Mouse (Mus musculus) midbrain, embryonic 16.5 days (tissue): ENCODE data around the gene BC030867. TPM values are rescaled to one million over a fixed set of nuclear protein-coding genes. Genes with fewer than 3 reads are reported as not detected.

Experiments
- ATAC-seq: fragments of 200-750 bp; cut with Nextera tagmentation; 2 replicates; pipeline ENCODE4 v1.8.0; 2017; ENCODE audit warnings: moderate TSS enrichment
- H3K27ac ChIP-seq: fragments of 300-500 bp; sonication (generic); 2 replicates; pipeline ENCODE4 v1.5.1; 2014; ENCODE audit warnings: mild to moderate bottlenecking, low read length, mixed read lengths
- H3K27me3 ChIP-seq: fragments of 300-500 bp; sonication (generic); 2 replicates; pipeline ENCODE4 v1.6.1; 2014; ENCODE audit warnings: low read depth, low read length, mixed read lengths; ENCODE audit not compliant: control insufficient read depth, insufficient read depth
- H3K36me3 ChIP-seq: fragments of 300-500 bp; sonication (generic); 2 replicates; pipeline ENCODE4 v1.6.1; 2014; ENCODE audit warnings: mild to moderate bottlenecking, low read length, moderate library complexity, mixed read lengths; ENCODE audit not compliant: control insufficient read depth, insufficient read depth
- H3K4me1 ChIP-seq: fragments of 300-500 bp; sonication (generic); 2 replicates; pipeline ENCODE4 v1.6.1; 2014; ENCODE audit warnings: mild to moderate bottlenecking, low read length, mixed read lengths; ENCODE audit not compliant: control insufficient read depth, insufficient read depth
- H3K4me2 ChIP-seq: fragments of 300-500 bp; sonication (generic); 2 replicates; pipeline ENCODE4 v1.6.1; 2014; ENCODE audit warnings: mild to moderate bottlenecking, low read length, mixed read lengths
- H3K4me3 ChIP-seq: fragments of 300-500 bp; sonication (generic); 2 replicates; pipeline ENCODE4 v1.5.1; 2014; ENCODE audit warnings: low read depth, mild to moderate bottlenecking, low read length, moderate library complexity, mixed read lengths
- H3K9ac ChIP-seq: fragments of 300-500 bp; sonication (generic); 2 replicates; pipeline ENCODE4 v1.6.1; 2014; ENCODE audit warnings: low read depth, low read length, mixed read lengths
- H3K9me3 ChIP-seq: fragments of 300-500 bp; sonication (generic); replicated peaks from 2 replicates; pipeline ENCODE4 v1.6.1; 2014; ENCODE audit warnings: mild to moderate bottlenecking, low read length, mixed read lengths; ENCODE audit not compliant: control insufficient read depth, poor library complexity, severe bottlenecking
- WGBS: fragments of 180-500 bp; shearing (Covaris S2); extraction: QIAGEN DNeasy Blood & Tissue Kit; methylation state at CpG from one replicate; pipeline ENCODE4 v1.1.7; 2014; 5-methylcytosine and 5-hydroxymethylcytosine counted together
- polyA plus RNA-seq: library from polyadenylated mRNA; unstranded; fragments of >200 nt; fragmentation: Nextera tagmentation; extraction: Ambion mirVana; gene quantifications from 2 replicates; pipeline ENCODE4 v1.2.1, GENCODE M21; 2015

The BC030867 gene
- polyA plus RNA-seq, 1 experiment from 2014 or later: 1.6 TPM

DNA sequence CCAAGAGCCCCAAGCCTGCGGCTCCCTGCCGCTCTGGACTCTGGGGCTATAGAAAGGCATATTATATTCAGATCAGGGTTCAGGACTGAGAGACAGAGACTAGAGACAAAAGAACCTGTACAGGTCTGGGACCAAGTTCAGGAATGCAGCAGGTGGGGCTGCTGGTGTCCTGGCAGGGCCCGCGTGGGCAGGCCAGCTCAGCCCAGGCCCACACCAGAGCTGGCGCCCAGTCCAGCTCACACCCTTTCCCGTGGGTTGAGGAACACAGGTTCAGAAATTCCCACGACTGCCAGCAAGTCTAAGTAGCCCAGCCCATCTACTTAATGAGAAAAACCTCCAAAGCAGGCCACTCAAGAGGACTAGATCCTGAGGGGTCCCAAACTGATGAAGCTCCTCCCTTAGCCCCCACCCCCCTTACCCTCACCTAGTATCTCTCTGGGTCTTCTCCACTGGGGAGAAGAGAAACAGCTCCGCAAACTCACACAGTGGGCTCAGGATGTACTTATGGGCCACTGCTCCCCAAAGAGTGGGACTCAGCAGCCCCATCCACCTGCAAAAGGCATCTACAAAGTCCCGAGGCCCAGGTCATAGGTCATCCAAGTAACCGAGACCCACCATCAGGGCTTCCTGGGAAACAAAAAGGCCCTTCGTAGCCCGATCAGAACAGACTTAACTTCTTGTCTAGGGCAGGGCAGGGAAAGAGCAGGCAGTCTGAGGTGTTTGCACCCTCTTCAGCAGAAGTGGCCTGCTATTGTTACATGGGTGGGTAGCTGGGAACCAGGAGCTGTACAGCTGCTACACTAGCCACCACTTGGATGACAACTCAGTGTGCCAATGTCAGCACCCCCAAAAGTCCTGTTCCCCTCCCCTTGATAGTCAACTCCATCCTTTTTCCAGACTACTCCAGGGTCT, 22.4 kb upstream of the BC030867 start:
- Histone ChIP-seq H3K27me3 (no peaks in the 10 kb centered on the region), H3K9ac (peak overlapping the region; percentile 36), H3K4me2 (peak overlapping the region; percentile 25; the same call in 1 of the 2 replicates), H3K4me3 (no peak overlapping the region), H3K9me3 (no peaks in the 10 kb centered on the region), H3K36me3 (peaks cover 6% of the 10 kb centered on the region; the same call in 1 of the 2 replicates), H3K4me1 (peaks cover 46% of the 10 kb centered on the region), H3K27ac (no peak overlapping the region)
- ATAC-seq: no peak
- 54% methylated on average over 12 of the region's 12 CpGs for WGBS

DNA sequence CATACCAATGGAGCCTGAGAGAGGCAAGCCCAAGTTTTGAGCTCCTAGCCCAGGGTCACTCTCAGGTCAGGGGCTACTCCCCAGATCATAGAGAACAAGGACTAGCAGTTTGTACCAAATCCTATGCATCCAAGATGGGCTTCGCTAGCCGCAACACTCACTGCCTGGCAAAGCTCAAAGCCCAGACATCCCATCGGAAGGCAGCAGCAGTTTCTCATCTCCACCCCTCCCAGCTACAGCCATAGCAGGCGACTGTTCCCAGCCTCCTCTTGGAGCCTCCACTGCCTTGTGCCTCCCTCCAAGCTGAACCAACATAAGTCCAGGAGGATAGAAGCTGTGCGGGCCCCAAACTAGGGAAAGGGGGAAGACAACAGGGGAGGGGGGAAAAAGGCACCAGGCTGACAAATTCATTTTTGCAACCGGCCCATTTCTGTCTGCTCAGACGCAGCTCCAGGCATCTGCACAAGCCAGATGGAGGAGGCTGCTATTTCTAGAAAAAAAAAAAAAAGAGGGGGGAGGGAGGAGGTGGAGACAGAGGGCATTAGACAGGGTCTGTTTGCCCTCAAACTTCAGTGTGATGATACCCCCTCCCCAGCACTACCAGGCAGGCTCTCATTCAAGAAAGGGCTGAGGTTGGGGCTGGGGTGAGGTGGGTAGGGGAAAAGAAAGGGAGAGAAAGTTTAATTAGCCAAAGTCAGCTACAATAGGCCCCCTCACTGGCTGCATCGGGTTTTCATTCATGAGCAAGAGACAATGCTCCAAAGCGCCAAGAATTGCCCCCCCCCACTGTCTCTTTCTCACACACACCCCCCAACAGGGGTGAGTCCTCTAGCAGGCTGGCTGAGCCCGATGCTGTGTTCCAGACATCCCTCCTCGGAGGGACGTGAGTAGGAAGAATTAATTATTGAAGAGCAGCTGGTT, 21.2 kb upstream of the BC030867 start:
- WGBS: 5% methylated on average over 12 of the region's 12 CpGs

DNA sequence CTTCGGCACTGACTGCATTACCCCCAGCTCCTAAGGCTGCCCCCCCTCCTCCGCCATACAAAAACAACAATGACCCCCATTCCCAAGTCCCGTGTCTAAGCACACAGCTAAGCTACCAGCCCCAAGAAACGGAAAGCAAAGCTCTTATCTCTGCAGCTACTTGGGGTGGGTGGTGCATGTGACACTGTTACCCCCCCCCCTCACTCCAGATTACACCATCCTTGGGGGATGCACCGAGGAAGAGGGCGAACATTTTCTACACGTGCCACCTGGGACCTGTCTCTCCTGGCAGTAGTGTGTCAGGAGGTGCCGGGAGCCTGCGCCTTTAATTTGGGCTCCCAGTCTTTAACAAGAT, 20.5 kb upstream of the BC030867 start:
- Histone ChIP-seq H3K9ac (peak overlapping the region; percentile 92), H3K27ac (peak overlapping the region; percentile 50), H3K4me2 (peak overlapping the region; percentile 61), H3K27me3 (no peaks in the 10 kb centered on the region), H3K4me3 (peak overlapping the region; percentile 87), H3K9me3 (no peaks in the 10 kb centered on the region), H3K4me1 (peaks cover 45% of the 10 kb centered on the region), H3K36me3 (peaks cover 2% of the 10 kb centered on the region; the same call in 1 of the 2 replicates)
- no peak for ATAC-seq
- 4% methylated on average over 9 of the region's 9 CpGs for WGBS

More for the DNA sequence above, 21.2 kb upstream of the BC030867 start:
- peaks cover 2% of the 10 kb centered on the region; the same call in 1 of the 2 replicates for H3K36me3 ChIP-seq
- peak overlapping the region; percentile 61 for H3K4me2 ChIP-seq
- H3K9me3 ChIP-seq: no peaks in the 10 kb centered on the region
- peak overlapping the region; percentile 87 for H3K4me3 ChIP-seq
- peak overlapping the region; percentile 50 for H3K27ac ChIP-seq
- H3K9ac ChIP-seq: peak overlapping the region; percentile 92
- H3K27me3 ChIP-seq: no peaks in the 10 kb centered on the region
- peaks cover 46% of the 10 kb centered on the region for H3K4me1 ChIP-seq
- 0 out of 2 replicates have a peak, but pooled peaks have one; percentile 10 for ATAC-seq

DNA sequence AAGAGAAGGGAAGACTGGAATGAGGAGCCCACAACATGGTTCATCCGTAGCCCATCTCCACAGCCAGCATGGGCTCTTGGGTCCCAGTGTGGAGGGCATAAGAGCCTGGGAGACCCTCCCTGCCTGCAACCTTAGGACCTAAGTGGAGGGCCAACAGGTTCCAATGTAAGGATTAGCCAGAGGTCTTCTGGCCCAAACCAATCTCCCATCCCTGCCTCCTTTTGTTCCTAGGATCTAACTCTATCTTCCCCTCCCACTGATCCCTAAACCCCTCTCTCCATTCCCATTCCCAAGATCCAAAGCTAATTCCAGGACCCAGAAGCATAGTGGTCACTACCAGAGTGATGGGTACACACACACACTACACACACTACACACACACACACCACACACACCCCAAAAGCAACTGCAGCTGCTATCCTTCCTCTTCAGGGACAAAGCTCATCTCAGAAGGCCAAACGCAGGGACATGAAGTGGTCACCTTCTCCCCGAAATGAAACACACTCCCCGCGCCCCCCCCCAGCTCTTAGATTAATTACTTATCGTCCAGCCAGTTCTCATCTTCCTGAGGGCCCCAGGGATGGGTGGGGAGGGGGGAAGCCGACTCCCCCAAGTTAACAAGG, 19.9 kb upstream of the BC030867 start:
- Histone ChIP-seq H3K4me1 (peaks cover 43% of the 10 kb centered on the region), H3K27me3 (no peaks in the 10 kb centered on the region), H3K9me3 (no peaks in the 10 kb centered on the region), H3K27ac (peak overlapping the region; percentile 94; the same call in 1 of the 2 replicates), H3K36me3 (peaks cover 2% of the 10 kb centered on the region; the same call in 1 of the 2 replicates), H3K4me3 (peak overlapping the region; percentile 87), H3K4me2 (peak overlapping the region; percentile 61), H3K9ac (peak overlapping the region; percentile 92)
- no peak for ATAC-seq
- WGBS: 13% methylated on average over 7 of the region's 7 CpGs

DNA sequence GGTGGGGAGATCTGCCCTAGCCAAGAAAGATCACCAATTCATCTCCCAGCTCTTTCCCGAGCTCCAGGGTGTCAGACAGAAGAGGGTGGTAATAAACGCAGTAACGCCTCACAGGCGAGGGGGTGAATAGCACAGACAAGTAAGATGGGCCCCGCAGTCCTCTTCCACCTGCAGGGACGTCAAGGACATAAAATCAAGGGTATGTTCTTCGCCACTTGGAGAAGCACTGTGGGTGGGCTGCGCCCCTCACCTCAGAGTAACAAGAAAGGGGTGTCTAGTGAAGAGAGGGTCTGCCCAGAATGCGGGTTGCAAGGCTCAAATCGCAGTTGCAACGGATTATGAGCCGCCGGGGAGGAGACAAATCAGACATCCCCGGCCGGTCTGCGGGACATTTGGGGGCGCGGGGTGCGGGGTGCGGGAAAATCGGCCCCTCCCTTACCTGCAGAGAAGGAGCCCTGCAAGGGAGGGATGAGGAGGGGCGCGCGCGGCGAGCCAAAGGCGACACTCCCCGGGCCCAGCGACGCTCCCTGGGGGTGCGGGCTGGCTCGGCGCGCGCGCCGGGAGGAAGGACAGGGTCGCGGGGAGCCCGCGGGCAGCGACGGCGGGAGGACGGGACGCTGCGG, 19.2 kb upstream of the BC030867 start:
- H3K4me3 ChIP-seq: peak overlapping the region; percentile 87
- H3K9me3 ChIP-seq: no peaks in the 10 kb centered on the region
- H3K27ac ChIP-seq: peak overlapping the region; percentile 94
- peaks cover 2% of the 10 kb centered on the region; the same call in 1 of the 2 replicates for H3K36me3 ChIP-seq
- H3K4me1 ChIP-seq: peaks cover 43% of the 10 kb centered on the region
- 0% methylated on average over 33 of the region's 47 CpGs for WGBS
- H3K9ac ChIP-seq: peak overlapping the region; percentile 92
- no peaks in the 10 kb centered on the region for H3K27me3 ChIP-seq
- peak; percentile 25; the same call in 1 of the 2 replicates for ATAC-seq
- peak overlapping the region; percentile 61 for H3K4me2 ChIP-seq

DNA sequence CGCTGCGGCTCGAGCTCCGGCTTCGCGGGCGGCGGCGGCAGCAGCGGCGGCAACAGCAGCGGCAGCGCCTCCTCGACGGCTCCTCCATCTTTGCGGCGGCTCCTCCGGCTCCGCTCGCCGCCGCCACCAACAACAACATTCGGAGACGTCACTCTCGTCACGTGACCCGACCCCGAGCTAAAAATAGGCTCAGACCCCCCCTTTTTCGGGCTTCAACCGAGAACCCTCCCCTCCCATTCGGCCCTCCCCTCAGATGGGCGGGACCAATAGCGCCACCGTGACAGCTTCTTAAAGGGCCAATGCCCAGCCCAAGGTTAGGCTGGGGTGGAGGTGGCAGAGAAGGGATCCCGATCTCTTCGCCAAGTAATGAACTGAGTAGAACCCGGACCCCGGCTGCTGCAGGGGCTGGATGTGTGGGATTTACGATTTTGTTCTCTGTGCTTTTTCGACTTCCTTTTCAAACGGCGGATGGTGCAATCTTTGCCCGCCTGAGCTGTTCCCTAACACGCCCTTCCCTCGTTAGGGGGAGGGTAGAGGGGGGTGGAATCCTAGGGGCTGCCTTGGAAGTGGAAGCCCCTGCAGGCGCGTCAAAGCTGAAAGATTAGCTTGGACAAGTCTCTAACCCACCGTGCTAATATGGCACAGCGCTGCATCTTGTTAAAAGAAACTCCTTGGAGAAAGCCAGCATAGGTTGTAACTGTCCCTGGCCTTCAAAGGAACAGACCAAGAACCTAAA, 18.5 kb upstream of the BC030867 start, which contains the start of gene Hdac5:
Hdac5 (minus strand) TSS at position 161 of the 736 bp plus-strand sequence.
- under 1% methylated on average over 41 of the region's 49 CpGs for WGBS
- Histone ChIP-seq H3K27ac (peak within 1 kb of the TSS; percentile 94), H3K4me2 (peak within 1 kb of the TSS; percentile 77), H3K9ac (peak within 1 kb of the TSS; percentile 92), H3K27me3 (no peaks in the 10 kb centered on the region), H3K4me3 (peak within 1 kb of the TSS; percentile 87), H3K36me3 (no peaks in the 10 kb centered on the region), H3K9me3 (no peaks in the 10 kb centered on the region), H3K4me1 (peaks cover 36% of the 10 kb centered on the region)
- ATAC-seq: peak; percentile 91

DNA sequence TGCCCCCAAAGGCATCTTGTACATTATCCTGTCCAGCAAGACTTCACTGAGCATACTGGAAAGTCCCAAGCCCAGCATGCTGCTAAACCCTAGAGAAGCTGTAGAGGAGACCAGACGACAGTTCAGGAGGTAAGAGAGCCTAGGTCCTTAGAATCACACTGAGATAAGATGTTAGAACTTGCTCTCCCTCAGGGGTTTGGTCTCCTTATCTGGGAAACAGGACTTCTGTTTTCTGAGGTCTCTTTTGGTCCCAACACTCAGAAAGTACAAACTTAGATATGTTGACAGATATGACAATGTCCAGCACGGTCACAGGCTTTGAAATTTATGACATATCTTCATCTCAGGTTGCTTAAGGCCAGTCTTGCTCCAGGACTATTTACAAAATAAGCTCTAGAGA, 12.7 kb upstream of the BC030867 start:
- no peaks in the 10 kb centered on the region for H3K4me1 ChIP-seq
- no peak overlapping the region for H3K9ac ChIP-seq
- no peak overlapping the region for H3K4me2 ChIP-seq
- H3K4me3 ChIP-seq: no peak overlapping the region
- no peaks in the 10 kb centered on the region for H3K9me3 ChIP-seq
- H3K27ac ChIP-seq: no peak overlapping the region
- H3K27me3 ChIP-seq: no peaks in the 10 kb centered on the region
- ATAC-seq: no peak
- 62% methylated on average over 2 of the region's 2 CpGs for WGBS
- H3K36me3 ChIP-seq: no peaks in the 10 kb centered on the region
